Mouse (Mus musculus) limb, embryonic 11.5 days (tissue): ENCODE results near the gene Sebox. TPM values are rescaled to one million over a fixed set of nuclear protein-coding genes. Genes with fewer than 3 reads are reported as not detected.

Experiments
- ATAC-seq: fragments of 200-750 bp; cut with Nextera tagmentation; 2 replicates; pipeline ENCODE4 v1.8.0; 2017; ENCODE audit warnings: low read depth; ENCODE audit not compliant: insufficient number of reproducible peaks, low FRiP score, low TSS enrichment
- DNase-seq: peaks from one replicate; pipeline ENCODE4 v3.0.0-alpha.2; 2015; ENCODE audit warnings: low spot score
- H3K27ac ChIP-seq: fragments of 300-500 bp; sonication (generic); replicated peaks from 2 replicates; pipeline ENCODE4 v1.5.1; 2014; ENCODE audit warnings: low read depth, mild to moderate bottlenecking, low read length
- H3K27me3 ChIP-seq: fragments of 300-500 bp; sonication (generic); 2 replicates; pipeline ENCODE4 v1.6.1; 2014; ENCODE audit warnings: mild to moderate bottlenecking, low read length, mixed read lengths; ENCODE audit not compliant: control insufficient read depth, insufficient read depth
- H3K36me3 ChIP-seq: fragments of 300-500 bp; sonication (generic); 2 replicates; pipeline ENCODE4 v1.6.1; 2014; ENCODE audit warnings: mild to moderate bottlenecking, low read length, moderate library complexity, mixed read lengths; ENCODE audit not compliant: control insufficient read depth, insufficient read depth
- H3K4me1 ChIP-seq: fragments of 300-500 bp; sonication (generic); 2 replicates; pipeline ENCODE4 v1.6.1; 2014; ENCODE audit warnings: low read length, mixed read lengths; ENCODE audit not compliant: control insufficient read depth, insufficient read depth
- H3K4me2 ChIP-seq: fragments of 300-500 bp; sonication (generic); 2 replicates; pipeline ENCODE4 v1.6.1; 2014; ENCODE audit warnings: low read depth, mild to moderate bottlenecking, moderate library complexity; ENCODE audit not compliant: severe bottlenecking
- H3K4me3 ChIP-seq: fragments of 300-500 bp; sonication (generic); 2 replicates; pipeline ENCODE4 v1.5.1; 2014; ENCODE audit warnings: low read depth, low read length
- H3K9ac ChIP-seq: fragments of 300-500 bp; sonication (generic); 2 replicates; pipeline ENCODE4 v1.6.1; 2014; ENCODE audit warnings: mild to moderate bottlenecking, low read length
- H3K9me3 ChIP-seq: fragments of 300-500 bp; sonication (generic); 2 replicates; pipeline ENCODE4 v1.6.1; 2016; ENCODE audit warnings: low read length; ENCODE audit not compliant: control insufficient read depth
- WGBS: fragments of 180-500 bp; shearing (Covaris S2); extraction: QIAGEN DNeasy Blood & Tissue Kit; methylation state at CpG from one replicate; pipeline ENCODE4 v1.1.7; 2014; 5-methylcytosine and 5-hydroxymethylcytosine counted together
- polyA plus RNA-seq: library from polyadenylated mRNA; unstranded; fragments of >200 nt; fragmentation: Nextera tagmentation; extraction: Ambion mirVana; gene quantifications from 2 replicates; pipeline ENCODE4 v1.2.1, GENCODE M21; 2014

Sebox gene
- polyA plus RNA-seq, 1 experiment from 2014 or later = not detected

GRCm38 (mm10) chr11:78488168-78488567, 15.1 kb upstream of the Sebox start:
- H3K9me3 ChIP-seq = no peaks in the 10 kb centered on the region
- DNase-seq (peak; percentile 89), ATAC-seq (no peak)
- no peak overlapping the region for H3K4me3 ChIP-seq
- H3K36me3 ChIP-seq = no peaks in the 10 kb centered on the region
- H3K4me1 ChIP-seq = peaks cover 4% of the 10 kb centered on the region; the same call in 1 of the 2 replicates
- peaks cover 53% of the 10 kb centered on the region for H3K27me3 ChIP-seq
- no peak overlapping the region for H3K27ac ChIP-seq
- no peak overlapping the region for H3K9ac ChIP-seq
- 6% methylated on average over 8 of the region's 8 CpGs for WGBS
- H3K4me2 ChIP-seq = no peak overlapping the region

- H3K9ac ChIP-seq = no peak overlapping the region
- no peak for ATAC-seq
- peak; percentile 60 for DNase-seq
- peaks cover 60% of the 10 kb centered on the region for H3K27me3 ChIP-seq
- no peaks in the 10 kb centered on the region for H3K9me3 ChIP-seq
- peak overlapping the region; percentile 22 for H3K4me3 ChIP-seq
- no peaks in the 10 kb centered on the region for H3K36me3 ChIP-seq
- 10% methylated on average over 48 of the region's 48 CpGs for WGBS
- H3K4me1 ChIP-seq = peaks cover 4% of the 10 kb centered on the region; the same call in 1 of the 2 replicates
- peak overlapping the region; percentile 33 for H3K4me2 ChIP-seq
- H3K27ac ChIP-seq = no peak overlapping the region
Observed at GRCm38 (mm10) chr11:78490781-78491241, 12.4 kb upstream of the Sebox start.

GRCm38 (mm10) chr11:78495904-78496303, 7.3 kb upstream of the Sebox start:
- no peak overlapping the region for H3K9ac ChIP-seq
- H3K27me3 ChIP-seq = peaks cover 31% of the 10 kb centered on the region
- no peak overlapping the region for H3K27ac ChIP-seq
- H3K4me3 ChIP-seq = no peak overlapping the region
- peaks cover 5% of the 10 kb centered on the region; the same call in 1 of the 2 replicates for H3K4me1 ChIP-seq
- no peaks in the 10 kb centered on the region for H3K9me3 ChIP-seq
- no peak for ATAC-seq
- 6% methylated on average over 6 of the region's 6 CpGs for WGBS
- no peaks in the 10 kb centered on the region for H3K36me3 ChIP-seq
- peak; percentile 79 for DNase-seq
- no peak overlapping the region for H3K4me2 ChIP-seq

- Histone ChIP-seq H3K36me3 (no peaks in the 10 kb centered on the region), H3K9me3 (no peaks in the 10 kb centered on the region), H3K27ac (no peak overlapping the region), H3K4me1 (0 out of 2 replicates have a peak, but pooled peaks cover 4% of the 10 kb centered on the region), H3K27me3 (peaks cover 23% of the 10 kb centered on the region), H3K9ac (peak overlapping the region; percentile 40; the same call in 1 of the 2 replicates), H3K4me3 (peak overlapping the region; percentile 56), H3K4me2 (peak overlapping the region; percentile 98)
- peak; percentile 48 for DNase-seq
- peak; percentile 45 for ATAC-seq
- WGBS = under 1% methylated on average over 44 of the region's 44 CpGs
Observed at GRCm38 (mm10) chr11:78497071-78497541, 6.1 kb upstream of the Sebox start.

GRCm38 (mm10) chr11:78497544-78498522, 5.4 kb upstream of the Sebox start, which contains the start of gene Sarm1:
Gene Sarm1 (minus strand): TSS chr11:78497754.
- WGBS = 4% methylated on average over 36 of the region's 36 CpGs
- Histone ChIP-seq H3K4me1 (0 out of 2 replicates have a peak, but pooled peaks cover 4% of the 10 kb centered on the region), H3K4me2 (peak within 1 kb of the TSS; percentile 98), H3K9me3 (no peaks in the 10 kb centered on the region), H3K4me3 (peak within 1 kb of the TSS; percentile 56), H3K36me3 (no peaks in the 10 kb centered on the region), H3K27me3 (peaks cover 23% of the 10 kb centered on the region), H3K9ac (peak within 1 kb of the TSS; percentile 40), H3K27ac (no peak within 1 kb of the TSS)
- peak; percentile 97 for DNase-seq
- peak; percentile 89 for ATAC-seq

GRCm38 (mm10) chr11:78499004-78499403, 4.2 kb upstream of the Sebox start, which contains the start of gene Vtn:
Gene Vtn (plus strand): TSS chr11:78499091.
- Histone ChIP-seq H3K4me3 (peak within 1 kb of the TSS; percentile 56), H3K4me2 (peak within 1 kb of the TSS; percentile 98), H3K36me3 (no peaks in the 10 kb centered on the region), H3K9ac (peak within 1 kb of the TSS; percentile 2; the same call in 1 of the 2 replicates), H3K9me3 (no peaks in the 10 kb centered on the region), H3K27ac (no peak within 1 kb of the TSS), H3K27me3 (peaks cover 23% of the 10 kb centered on the region), H3K4me1 (0 out of 2 replicates have a peak, but pooled peaks cover 4% of the 10 kb centered on the region)
- WGBS = 66% methylated on average over 7 of the region's 7 CpGs
- DNase-seq (no peak), ATAC-seq (no peak)

- Histone ChIP-seq H3K4me3 (no peak overlapping the region), H3K4me1 (0 out of 2 replicates have a peak, but pooled peaks cover 4% of the 10 kb centered on the region), H3K4me2 (no peak overlapping the region), H3K36me3 (no peaks in the 10 kb centered on the region), H3K9ac (no peak overlapping the region), H3K27ac (no peak overlapping the region), H3K27me3 (peaks cover 21% of the 10 kb centered on the region), H3K9me3 (no peaks in the 10 kb centered on the region)
- DNase-seq (no peak), ATAC-seq (no peak)
- WGBS = 54% methylated on average over 16 of the region's 16 CpGs
Observed at GRCm38 (mm10) chr11:78499543-78499942, 3.7 kb upstream of the Sebox start.

GRCm38 (mm10) chr11:78500623-78501202, 2.5 kb upstream of the Sebox start:
- H3K9me3 ChIP-seq = no peaks in the 10 kb centered on the region
- no peaks in the 10 kb centered on the region for H3K36me3 ChIP-seq
- H3K4me1 ChIP-seq = 0 out of 2 replicates have a peak, but pooled peaks cover 4% of the 10 kb centered on the region
- no peak overlapping the region for H3K9ac ChIP-seq
- no peak overlapping the region for H3K4me2 ChIP-seq
- no peak for DNase-seq
- peaks cover 16% of the 10 kb centered on the region for H3K27me3 ChIP-seq
- ATAC-seq = no peak
- WGBS = 82% methylated on average over 9 of the region's 9 CpGs
- H3K27ac ChIP-seq = no peak overlapping the region
- H3K4me3 ChIP-seq = no peak overlapping the region
